Mouse (Mus musculus): ENCODE results near the gene Cope.
A peak's percentile ranks its signal among the peaks of the same experiment; 100 is the strongest.

The Cope gene

DNA sequence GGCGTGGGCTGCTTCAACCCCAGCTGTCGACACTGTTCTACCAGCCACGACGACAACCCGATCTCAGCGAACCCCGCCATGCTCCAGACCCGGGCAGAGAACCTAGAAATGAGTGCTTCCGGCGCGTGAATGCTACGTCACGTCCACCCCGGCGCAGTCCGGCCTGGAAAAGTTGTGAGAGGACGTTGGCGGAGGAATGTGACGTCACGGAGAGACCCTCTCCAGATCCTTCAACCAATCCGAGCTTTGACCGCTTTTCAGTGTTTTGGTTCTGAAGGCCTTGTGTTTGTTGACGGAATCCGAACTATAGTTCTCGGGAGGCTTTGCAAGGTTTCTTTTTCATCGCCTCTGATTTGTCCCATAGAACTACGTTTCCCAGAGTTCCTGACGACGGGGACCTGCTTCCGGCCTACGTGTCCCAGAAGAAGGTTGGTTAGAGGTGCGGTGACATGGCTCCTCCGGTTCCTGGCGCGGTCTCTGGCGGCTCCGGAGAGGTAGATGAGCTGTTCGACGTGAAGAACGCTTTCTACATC lies at the start of gene Cope, which contains the start of gene Ddx49:
Gene Cope, plus strand, starts transcription at position 161 of the 533 bp plus-strand sequence.
Gene Ddx49, minus strand, starts transcription at position 132 of the 533 bp plus-strand sequence.
- peak; percentile 93 for DNase-seq (ENCODE audit: low spot score)

DNA sequence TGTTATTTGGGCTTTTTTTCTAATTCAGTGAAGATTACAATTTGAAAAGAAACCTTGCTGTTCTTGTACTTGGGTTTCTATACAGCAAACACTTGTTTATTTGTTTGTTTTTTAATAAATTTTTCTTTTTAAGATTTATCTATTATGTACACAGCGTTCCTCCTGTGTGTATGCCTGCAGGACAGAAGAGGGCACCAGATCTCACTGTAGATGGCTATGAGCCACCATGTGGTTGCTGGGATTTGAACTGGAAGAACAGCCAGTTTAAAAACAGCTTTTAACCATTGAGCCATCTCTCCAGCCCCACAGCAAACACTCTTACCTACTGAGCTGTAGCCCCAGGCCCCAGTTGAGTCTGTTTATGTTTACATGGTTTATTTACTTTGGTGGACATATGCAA lies 47.7 kb upstream of the Cope start:
- no peak for DNase-seq (ENCODE audit: low spot score)

DNA sequence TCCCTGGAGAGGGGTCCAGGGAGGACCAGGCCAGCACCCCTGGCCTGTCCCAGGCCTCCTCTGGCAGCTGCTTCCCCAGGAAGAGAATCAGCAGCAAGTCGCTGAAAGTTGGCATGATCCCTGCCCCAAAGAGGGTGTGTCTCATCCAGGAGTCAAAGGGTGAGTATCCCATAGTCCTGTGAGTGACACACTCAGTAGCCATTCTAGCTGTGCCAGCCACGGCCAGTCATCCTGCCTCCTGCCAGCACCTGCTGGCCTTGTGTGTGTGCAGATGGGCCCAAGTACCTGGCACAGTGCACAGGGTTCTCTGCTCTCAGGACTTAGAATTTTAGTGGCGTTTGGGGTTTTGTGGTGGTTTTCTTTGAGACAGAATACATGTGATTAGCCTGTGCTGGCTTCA lies 44.9 kb upstream of the Cope start:
- DNase-seq (ENCODE audit: low spot score): no peak

DNA sequence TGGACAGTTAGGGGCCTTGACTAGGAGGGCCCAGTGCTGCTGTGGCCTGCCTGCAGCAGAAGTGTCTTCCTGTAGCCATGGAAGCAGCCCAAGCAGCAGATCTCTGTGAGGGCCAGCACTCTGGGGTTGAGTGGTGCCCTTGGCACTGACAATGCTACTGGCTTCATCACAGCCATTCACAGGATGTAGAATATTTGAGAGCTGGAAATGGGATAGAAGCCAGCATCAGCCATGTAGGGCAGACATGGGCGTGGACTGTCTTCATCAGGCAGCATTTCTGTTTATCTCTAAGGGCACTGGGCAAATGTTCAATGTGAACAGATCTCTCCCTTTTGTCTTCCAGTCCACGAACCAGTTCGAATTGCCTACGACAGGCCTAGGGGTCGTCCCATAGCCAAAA lies 43.7 kb upstream of the Cope start:
- DNase-seq (ENCODE audit: low spot score): no peak

DNA sequence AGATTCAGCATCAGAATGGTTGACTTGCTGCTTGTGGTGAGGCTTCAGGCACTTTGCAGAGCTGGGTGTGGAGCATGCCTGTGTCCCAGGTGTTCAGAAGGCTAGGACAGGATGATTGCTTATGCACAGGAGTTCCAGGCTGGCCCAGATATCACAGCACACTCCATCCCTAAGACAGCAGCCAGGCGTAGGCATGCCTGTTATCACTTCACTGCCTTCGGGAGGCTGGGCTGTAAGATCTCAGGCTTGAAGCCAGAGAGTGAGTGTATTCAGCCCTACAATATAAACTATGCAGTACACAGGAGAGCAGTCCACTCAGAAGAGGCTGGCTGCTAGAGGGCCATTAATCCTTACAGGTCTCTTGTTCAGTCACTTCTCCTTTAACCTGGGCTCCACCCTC lies 43.3 kb upstream of the Cope start:
- DNase-seq (ENCODE audit: low spot score): no peak

DNA sequence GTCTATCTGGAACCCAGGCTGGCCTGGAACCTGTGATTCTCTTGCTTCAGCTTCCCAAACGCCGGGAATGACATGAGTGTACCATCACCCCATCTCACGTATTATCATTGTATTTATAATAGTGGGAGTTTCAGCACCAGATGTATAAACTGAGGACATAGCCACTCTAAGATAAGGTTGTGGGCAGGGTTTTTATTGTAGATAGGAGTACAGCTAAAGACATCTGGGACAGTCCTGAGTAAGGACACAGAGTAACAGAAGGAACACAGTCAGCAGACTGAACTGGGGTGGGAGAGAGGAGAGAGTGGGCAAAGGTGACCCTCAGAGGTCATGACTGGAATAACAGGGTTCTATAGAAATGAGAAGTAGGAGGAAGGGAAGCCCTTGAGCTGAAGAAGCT lies 34.6 kb upstream of the Cope start:
- DNase-seq (ENCODE audit: low spot score): no peak

DNA sequence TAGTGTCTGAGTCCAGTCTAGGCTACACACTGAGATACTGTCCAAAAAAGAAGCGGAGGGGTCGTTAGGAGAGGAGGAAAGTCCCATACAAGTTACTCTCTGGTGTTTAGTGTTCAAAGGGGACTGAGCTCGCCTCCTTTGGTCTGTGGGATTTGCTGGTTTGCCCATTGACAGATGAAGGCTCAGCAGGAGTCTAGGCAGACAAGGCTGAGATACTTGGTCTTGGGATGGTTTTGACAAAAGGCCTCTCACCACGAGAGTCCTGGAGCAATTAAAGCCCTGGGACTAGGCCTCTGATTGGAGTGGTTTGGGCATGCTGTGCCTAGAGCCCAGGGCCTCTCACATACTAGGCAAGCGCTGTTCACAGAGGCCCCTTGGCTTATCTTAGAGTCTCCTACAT lies 34.0 kb upstream of the Cope start:
- DNase-seq (ENCODE audit: low spot score): no peak

DNA sequence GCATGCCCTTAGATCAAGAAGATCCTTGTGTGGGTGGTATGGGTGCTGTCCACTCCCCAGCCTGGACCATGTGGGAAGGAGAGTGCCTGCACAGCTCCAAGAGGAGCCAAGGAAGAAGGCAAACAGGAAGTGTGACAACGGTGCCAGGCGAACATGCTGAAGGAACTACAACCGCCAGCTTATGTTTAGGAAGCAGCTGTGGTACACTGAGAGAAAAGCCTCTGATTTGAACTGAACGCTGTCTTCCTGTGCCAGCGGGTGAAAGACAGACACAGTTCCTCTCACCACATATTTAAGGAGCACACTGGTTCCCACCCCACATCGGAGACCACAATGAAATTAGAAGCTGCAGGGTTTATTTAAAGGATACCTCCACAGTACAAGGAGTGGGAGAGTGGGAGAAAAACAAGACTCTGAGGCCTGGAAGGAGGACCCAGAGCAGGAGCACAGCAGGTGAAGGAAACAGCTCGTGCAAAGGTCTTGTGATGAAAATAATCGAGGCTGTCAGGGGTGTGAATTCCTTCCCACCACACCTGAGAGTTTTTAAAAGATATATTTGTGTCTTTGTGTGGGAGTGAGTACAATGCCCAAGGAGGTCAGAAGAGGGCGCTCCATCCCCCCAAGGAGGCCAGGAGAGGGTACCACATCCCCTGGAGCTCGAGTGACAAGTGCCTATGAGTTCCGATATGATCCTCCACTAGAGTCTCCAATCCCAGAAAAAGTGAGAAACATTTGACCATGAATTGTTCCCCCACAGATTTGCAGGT lies 33.3 kb upstream of the Cope start:
- no peak for DNase-seq (ENCODE audit: low spot score)

DNA sequence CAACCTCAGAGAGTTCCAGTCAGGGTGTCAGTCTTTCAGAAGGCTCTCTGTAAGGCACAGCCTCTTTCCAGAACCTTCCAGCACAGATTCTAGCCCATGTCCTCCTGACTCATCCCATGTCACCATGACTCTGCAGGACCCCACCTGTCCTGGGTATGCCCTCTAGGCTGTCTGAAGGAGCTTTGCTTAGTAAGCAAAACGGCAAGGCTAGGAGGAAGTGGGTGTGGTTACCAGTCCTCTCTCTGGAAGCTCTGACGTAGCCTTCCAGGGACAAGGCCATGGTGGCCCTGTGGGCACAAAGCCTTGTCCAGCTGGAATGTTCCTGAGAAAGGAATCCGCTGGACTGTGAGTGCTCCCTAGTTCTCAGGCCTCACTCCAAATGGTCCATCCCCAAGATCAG lies 29.4 kb upstream of the Cope start:
- DNase-seq (ENCODE audit: low spot score): no peak

DNA sequence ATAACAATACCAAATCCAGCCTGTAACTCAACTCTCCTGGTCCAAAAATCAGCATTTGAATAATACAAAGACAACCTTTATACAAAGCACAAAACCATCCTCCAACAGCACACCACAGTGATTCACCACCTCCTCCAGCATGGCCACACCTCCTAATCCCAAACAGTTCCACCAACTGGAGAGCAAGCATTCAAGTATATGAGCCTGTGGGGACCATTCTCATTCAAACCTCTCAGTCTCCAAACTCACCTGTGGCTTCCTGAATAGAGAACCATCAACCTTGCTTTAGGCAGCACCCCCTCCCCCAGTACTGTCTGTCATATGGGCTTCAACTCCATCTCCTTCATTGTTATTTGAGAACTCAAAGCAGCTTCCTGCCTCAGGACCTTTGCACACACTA lies 28.0 kb upstream of the Cope start:
- DNase-seq (ENCODE audit: low spot score): no peak

DNA sequence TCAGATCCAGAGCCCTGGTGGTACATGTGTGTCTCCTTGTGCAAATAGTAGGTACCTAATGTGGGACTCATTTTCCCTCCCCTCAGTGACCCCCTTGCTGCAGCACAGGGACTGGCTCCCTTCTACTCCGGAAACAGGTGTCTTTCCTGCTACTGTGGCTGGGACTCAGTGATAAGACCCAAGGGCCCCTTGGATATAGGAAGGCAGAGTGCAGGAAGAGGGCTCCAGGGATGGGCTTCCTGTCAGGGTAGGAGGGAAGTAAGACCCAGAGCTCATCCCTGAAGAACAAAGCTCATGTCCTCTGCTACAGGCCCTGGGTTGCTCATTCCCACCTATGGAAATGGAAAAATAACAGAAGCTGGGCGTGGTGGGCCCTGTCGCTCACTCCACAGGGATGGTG lies 25.8 kb upstream of the Cope start:
- DNase-seq (ENCODE audit: low spot score): no peak

DNA sequence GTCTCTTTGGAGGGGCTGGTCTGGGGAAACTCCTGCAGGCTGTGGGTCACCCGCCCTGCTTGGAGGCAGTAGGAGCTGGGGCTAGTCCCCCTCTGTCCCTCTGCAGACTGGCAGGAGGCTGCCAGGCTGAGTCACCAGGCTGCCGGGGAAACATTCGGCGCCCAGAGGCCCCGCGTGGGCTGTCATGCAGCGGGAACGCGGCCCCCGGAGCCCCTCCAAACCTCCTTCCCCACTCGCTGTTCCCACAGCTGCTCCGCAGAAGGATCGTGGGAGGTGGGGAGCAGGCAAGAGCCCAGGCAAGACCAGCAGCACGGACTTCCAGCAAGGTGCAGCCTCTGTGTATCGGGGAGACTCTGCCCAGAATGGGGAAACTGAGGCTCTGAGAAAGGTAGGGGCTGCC lies 24.1 kb upstream of the Cope start:
- DNase-seq (ENCODE audit: low spot score): no peak

DNA sequence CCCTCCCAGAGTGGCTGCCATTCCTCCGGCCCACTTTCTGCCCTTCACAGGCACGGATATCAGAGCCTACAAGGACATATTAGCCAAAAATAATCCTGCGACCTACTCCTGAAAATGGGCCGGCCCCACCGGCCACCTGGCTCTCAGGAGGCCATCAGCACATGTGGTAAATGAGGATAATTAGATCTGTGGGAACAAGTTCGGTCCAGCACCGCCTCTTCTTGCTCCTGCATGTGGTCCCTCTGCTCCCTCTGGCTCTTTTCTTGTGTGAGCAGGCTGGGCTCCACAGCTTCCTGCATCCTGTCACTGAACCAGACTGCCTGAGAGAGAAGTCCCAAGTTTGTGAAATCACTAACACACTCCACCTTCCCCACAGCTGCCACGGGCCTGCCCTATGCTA lies 23.1 kb upstream of the Cope start:
- no peak for DNase-seq (ENCODE audit: low spot score)

DNA sequence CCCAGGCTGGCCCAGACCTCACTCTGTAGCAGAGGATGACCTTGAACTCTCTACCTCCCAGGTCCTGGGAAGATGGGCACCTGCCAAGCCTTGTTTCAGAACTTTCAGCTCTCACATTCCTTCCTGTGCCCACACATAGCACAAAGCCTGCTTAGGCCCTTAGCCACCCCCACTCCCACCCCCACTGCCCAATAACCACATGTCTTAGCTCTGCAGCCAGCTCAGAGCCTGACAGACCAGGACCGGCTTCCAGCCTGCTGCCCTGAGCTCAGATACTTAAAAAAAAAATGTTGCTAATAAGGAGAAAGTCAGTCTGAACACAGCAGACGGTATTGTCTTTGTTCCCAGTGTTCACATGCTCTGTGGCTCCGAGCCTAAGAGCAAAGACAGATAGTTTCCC lies 21.3 kb upstream of the Cope start:
- DNase-seq (ENCODE audit: low spot score): no peak

DNA sequence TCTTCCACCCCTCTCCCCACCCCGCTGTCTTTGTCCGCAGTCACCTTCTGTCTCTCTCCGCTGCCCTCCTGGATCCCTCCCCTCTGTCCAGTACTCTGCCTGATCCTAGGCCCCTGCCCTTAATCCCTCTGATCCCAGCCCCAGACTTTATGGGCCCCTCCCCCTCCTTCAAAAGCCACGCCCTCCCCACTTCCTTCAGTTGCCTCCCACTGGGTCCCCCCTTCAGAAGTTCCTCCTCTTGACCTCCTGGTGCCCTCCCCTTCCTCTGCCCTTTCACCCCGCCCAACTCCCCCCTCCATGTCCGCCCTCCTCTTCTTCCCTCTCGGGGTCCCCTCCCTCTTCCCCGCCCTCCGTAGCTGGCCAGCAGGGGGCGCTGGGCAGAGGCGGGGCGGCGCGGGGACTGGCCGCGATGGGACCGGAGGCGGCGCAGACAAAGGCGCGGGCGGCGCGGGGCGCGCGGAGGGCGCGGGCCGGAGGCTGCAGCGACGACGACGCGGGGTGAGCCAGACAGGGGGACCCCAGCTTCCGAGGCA lies 19.6 kb upstream of the Cope start, which contains the start of gene Homer3:
Gene Homer3, plus strand, starts transcription at position 225 of the 533 bp plus-strand sequence.
- DNase-seq (ENCODE audit: low spot score): peak; percentile 91

DNA sequence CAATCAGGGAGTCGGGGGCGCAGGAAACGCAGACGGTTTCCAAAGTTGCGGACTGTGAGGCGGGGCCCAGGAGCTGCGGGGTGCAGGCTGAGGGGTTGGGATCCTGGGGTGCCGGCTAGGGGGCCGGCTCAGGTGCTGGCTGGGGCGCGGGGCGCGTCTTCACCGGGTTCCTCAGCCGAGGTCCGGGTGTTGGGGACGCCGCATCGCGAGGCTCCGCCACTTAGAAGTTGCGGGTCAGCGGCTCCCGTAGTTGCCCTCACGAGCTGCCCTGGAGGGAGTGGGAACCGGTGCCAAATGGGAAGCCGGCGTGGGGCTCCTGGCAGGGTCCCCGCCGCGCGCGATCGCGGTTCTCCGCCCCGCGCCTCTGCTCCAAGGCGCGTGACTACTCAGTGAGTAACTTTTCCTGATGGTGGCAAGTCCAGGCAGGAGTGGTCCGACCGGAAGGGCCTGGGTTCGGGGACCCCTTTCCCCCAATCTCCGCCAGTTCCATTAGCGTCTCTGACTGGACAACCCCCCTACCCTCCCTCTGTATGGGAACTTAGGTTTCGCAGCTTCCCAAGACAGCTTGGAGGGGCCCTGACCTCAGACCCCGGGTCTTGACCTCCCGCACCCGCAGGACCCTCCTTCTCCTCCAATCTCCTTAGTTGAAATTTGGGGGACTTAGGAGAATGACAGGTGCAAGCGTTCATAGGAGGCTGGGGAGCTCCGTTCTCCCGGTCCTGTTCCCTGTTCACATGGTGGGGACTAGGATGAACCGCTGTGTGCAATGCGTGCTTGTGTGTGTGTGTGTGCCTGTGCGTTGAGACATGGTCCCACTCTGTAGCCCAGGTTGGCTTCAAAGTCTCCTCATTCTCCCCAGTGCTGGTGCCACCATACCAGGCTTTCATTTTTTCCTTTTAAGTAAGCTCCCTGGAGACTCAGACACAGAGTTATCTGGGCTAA lies 18.9 kb upstream of the Cope start:
- peak; percentile 49 for DNase-seq (ENCODE audit: low spot score)

DNA sequence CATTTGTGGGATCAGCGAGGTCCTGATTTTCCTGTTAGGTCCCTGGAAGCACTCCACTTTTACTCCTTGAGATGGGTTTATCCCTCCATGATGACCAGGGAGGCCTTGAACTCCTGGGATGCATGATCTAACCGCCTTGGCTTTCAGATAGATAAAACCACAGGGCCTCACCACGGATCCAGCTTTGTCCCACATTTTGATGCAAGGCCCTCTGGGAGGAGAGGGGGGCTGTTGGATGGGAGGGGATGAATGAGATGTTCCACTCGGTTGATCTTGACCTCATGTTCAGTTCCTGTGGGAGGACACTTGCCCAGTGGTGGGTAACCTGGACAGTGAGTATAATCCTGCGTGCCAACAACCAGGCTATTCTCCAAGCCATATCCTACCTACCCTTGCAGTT lies 17.9 kb upstream of the Cope start:
- no peak for DNase-seq (ENCODE audit: low spot score)

DNA sequence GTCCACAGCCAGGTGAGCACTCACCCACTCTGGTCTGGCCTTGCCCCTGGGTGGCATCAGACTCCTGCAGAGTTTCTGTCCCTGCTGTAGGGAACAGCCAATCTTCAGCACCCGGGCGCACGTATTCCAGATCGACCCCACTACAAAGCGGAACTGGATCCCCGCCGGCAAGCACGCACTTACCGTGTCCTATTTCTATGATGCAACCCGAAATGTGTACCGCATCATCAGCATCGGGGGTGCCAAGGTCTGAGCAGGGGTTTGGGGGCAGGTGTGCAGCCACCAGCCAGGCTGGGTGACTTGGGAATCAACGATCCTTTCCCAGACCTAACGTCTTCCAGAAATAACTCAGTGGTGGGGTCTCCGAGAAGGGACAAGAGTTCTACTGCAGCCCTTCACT lies 17.0 kb upstream of the Cope start:
- DNase-seq (ENCODE audit: low spot score): no peak

DNA sequence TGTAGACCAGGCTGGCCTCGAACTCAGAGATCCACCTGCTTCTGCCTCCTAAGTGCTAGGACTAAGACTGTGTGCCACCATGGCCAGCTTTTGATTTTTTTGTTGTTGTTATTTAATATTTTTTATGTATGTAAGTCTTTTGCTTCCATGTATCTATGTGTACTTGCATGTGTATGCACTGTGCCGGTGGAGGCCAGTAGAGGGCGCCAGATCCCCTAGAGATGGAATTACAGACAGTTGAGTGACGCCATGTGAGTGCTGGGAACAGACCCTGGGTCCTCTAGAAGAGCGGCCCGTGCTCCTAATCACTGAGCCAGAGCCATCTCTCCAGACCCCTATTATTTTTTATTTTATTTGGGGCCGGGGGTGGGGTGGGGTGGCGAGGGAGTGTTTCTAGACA lies 15.6 kb upstream of the Cope start:
- DNase-seq (ENCODE audit: low spot score): no peak

DNA sequence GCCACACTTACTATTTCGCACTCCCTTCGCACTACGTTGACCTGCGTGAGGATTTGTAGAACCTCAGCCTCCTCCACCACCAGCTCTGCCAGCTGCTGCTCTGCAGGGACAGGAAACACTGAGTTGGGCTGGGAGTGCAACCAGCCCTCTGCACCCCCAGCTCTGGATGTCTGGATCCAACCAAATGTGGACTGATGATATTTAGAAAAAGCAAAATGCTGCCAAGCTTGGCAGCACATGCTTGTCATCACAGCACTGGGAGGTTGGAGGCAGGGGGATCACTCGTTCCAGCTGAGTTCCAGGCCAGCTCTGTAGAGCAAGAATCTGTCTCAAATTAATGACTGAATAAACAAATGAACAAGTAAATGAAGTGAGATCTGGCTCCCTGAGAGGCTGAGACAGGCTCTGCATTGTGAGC lies 8.3 kb upstream of the Cope start:
- DNase-seq (ENCODE audit: low spot score): no peak

DNA sequence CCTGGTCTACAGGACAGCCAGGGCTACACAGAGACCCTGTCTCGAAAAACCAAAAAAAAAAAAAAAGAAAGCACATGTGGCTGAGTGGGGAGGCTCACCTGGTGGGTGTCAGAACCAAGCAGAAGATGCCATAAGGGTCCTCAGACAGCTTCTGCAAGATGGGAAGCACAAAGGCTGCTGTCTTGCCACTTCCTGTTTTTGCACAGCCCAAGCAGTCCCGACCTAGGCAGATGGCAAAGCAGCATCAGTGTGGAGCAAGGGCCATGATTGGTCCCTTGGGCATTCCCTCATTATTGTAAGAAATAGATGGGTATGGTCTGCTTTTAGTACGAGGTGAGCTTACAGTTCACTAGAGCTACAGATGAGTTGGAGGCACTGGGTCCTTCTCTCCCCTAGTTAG lies 1.4 kb upstream of the Cope start:
- DNase-seq (ENCODE audit: low spot score): no peak

DNA sequence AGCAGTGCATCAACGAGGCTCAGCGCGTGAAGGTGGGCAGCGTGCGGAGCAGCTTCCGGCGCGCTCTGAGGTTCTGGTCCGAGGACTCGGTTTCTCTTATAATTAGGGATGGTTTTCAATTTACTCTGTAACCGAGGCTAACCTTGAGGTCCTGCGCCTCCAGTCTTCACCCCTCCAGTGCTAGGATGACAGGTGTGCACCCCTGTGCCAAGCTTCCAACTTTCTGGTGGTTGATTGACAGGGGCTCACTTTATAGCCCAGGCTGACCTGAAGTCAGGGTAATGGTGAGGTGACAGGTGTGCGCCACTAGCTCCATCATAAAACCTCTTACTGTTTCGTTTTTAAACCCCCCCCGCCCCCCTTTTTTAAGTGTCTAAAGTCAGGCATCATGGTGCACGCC lies 583 bp downstream of the Cope start:
- no peak for DNase-seq (ENCODE audit: low spot score)

DNA sequence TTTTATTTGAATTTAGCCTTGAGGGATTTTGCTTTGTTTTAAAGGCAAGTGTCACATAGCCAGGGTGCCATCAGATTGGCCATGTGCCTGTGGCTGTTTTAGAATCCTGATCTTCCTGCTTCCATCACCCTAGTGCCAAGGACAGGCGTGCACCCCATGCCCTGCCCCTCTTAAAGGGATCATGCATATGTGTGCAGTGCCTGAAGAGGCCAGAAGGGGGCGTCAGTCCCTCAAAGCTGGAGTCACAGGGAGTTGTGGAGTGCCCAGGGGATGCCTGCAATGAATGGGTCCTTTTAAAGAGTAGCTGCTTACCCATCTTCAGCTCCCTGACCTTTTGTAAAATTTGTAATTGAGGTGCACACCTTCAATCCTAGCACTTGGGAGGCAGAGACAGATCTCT lies 7.0 kb downstream of the Cope start:
- DNase-seq (ENCODE audit: low spot score): no peak

All from urinary bladder, postnatal 14 days (tissue).